Mouse (Mus musculus) forebrain, embryonic 12.5 days (tissue): ENCODE results near the gene Epyc. TPM values are rescaled to one million over a fixed set of nuclear protein-coding genes. Genes with fewer than 3 reads are reported as not detected.

Experiments used
- ATAC-seq: fragments of 200-750 bp; cut with Nextera tagmentation; 2 replicates; pipeline ENCODE4 v1.8.0; 2017; ENCODE audit warnings: moderate TSS enrichment; ENCODE audit not compliant: low FRiP score
- H3K27ac ChIP-seq: fragments of 300-500 bp; sonication (generic); 2 replicates; pipeline ENCODE4 v1.5.1; 2016; ENCODE audit warnings: mild to moderate bottlenecking
- H3K27me3 ChIP-seq: fragments of 300-500 bp; sonication (generic); 2 replicates; pipeline ENCODE4 v1.6.1; 2016; ENCODE audit warnings: mild to moderate bottlenecking
- H3K36me3 ChIP-seq: fragments of 300-500 bp; sonication (generic); replicated peaks from 2 replicates; pipeline ENCODE4 v1.6.1; 2016; ENCODE audit warnings: mild to moderate bottlenecking
- H3K4me1 ChIP-seq: fragments of 300-500 bp; sonication (generic); 2 replicates; pipeline ENCODE4 v1.6.1; 2016
- H3K4me2 ChIP-seq: fragments of 300-500 bp; sonication (generic); 2 replicates; pipeline ENCODE4 v1.6.1; 2016; ENCODE audit warnings: mild to moderate bottlenecking, moderate library complexity
- H3K4me3 ChIP-seq: fragments of 300-500 bp; sonication (generic); replicated peaks from 2 replicates; pipeline ENCODE4 v1.5.1; 2016; ENCODE audit warnings: mild to moderate bottlenecking
- H3K9ac ChIP-seq: fragments of 300-500 bp; sonication (generic); 2 replicates; pipeline ENCODE4 v1.6.1; 2016; ENCODE audit warnings: mild to moderate bottlenecking
- H3K9me3 ChIP-seq: fragments of 300-500 bp; sonication (generic); 2 replicates; pipeline ENCODE4 v1.6.1; 2016
- WGBS: fragments of 180-500 bp; shearing (Covaris S2); methylation state at CpG from one replicate; pipeline ENCODE4 v1.1.7; 2016; 5-methylcytosine and 5-hydroxymethylcytosine counted together
- polyA plus RNA-seq: library from polyadenylated mRNA; unstranded; fragments of >200 nt; fragmentation: Nextera tagmentation; extraction: Ambion mirVana; gene quantifications from 2 replicates; pipeline ENCODE4 v1.2.1, GENCODE M21; 2016

Gene Epyc
- polyA plus RNA-seq, 1 experiment from 2014 or later: 4.8 TPM

DNA sequence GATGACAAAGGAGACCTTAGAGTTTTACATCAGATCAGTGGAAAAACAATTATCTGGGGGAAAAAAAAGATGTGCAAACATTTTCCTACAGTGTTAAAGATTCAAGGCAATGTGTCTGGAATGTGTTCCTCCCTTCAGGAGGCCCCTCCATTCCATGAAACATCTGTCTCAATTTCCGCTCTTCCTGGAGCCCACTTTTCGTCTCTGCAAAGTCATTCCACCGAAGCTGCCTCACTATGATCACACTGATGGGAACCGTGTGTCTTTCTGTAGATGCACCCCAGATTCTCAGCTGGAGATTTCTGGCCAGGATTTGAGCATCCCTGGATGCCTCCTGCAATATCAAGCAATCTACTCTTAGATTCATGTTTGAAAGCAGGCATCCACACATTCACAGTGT lies 24.8 kb downstream of the Epyc start:
- no peaks in the 10 kb centered on the region for H3K9me3 ChIP-seq
- no peaks in the 10 kb centered on the region for H3K27me3 ChIP-seq
- WGBS: 51% methylated on average over 4 of the region's 4 CpGs
- no peak overlapping the region for H3K27ac ChIP-seq
- no peak for ATAC-seq
- no peaks in the 10 kb centered on the region for H3K36me3 ChIP-seq
- no peak overlapping the region for H3K4me2 ChIP-seq
- H3K4me1 ChIP-seq: no peaks in the 10 kb centered on the region
- no peak overlapping the region for H3K9ac ChIP-seq
- no peak overlapping the region for H3K4me3 ChIP-seq

DNA sequence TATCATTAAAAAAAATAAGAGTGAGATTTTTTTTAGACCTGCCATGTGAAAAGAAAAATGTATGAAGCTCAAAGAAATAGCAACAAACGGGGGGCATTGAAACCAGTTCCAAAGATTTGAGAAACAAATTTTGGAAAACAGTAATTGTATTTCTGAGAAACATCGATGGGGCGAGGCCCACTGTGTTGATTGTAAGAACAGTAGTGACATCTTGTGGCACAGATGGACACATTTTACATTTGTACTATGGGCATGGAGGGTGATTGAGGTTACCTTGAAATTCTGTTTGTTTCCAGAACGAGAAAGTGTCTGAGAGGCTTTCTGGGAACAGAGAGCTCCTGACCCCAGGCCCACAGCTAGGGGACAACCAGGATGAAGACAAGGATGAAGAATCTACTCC lies 26.3 kb downstream of the Epyc start:
- Histone ChIP-seq H3K4me3 (no peak overlapping the region), H3K27ac (no peak overlapping the region), H3K9me3 (no peaks in the 10 kb centered on the region), H3K27me3 (no peaks in the 10 kb centered on the region), H3K4me2 (no peak overlapping the region), H3K36me3 (no peaks in the 10 kb centered on the region), H3K4me1 (no peaks in the 10 kb centered on the region), H3K9ac (no peak overlapping the region)
- WGBS: 72% methylated on average over 4 of the region's 4 CpGs
- ATAC-seq: no peak

DNA sequence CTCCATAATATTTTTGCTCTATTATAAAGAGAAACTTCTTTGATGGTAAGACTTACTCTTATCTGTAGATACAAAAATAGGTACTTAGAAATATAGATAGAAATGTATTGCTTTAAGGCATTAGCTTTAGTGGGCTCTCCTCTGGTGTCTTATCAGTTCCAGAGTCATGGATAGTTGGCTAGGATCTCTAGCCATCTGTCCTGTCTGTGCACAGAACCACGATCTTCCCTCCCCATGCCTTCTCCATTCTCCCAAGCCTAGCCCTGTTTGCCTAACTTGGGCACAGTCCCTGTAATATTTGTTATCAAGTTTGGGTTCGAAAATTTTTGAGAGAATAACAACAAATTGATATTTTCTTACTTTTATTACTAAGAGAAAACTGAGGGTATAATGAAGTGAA lies 29.4 kb downstream of the Epyc start:
- no peaks in the 10 kb centered on the region for H3K4me1 ChIP-seq
- ATAC-seq: no peak
- H3K9me3 ChIP-seq: no peaks in the 10 kb centered on the region
- no peak overlapping the region for H3K4me2 ChIP-seq
- H3K36me3 ChIP-seq: no peaks in the 10 kb centered on the region
- no peak overlapping the region for H3K4me3 ChIP-seq
- H3K9ac ChIP-seq: no peak overlapping the region
- no peak overlapping the region for H3K27ac ChIP-seq
- WGBS: 87% methylated on average over 2 of the region's 2 CpGs
- H3K27me3 ChIP-seq: no peaks in the 10 kb centered on the region

DNA sequence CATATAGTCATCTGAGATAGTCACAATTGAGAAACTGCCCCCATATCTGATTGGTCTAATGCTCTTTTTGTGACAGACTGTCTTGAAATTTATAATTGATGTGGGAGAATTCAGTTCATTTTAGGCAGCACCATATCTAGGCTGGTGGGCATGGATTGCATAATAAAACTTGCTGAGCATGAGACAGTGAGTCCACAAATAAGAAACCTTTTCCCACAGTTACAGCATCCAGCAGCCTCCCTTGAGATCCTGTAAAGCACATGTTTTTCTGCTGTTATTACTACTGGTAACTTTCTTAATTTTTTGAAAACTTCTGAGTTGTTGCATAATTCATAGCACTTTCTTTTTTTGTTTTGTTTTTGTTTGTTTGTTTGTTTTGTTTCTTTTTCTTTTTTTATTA lies 39.1 kb downstream of the Epyc start:
- Histone ChIP-seq H3K36me3 (no peaks in the 10 kb centered on the region), H3K4me2 (no peak overlapping the region), H3K9me3 (no peaks in the 10 kb centered on the region), H3K9ac (no peak overlapping the region), H3K4me1 (no peaks in the 10 kb centered on the region), H3K27ac (no peak overlapping the region), H3K27me3 (no peaks in the 10 kb centered on the region), H3K4me3 (no peak overlapping the region)
- no peak for ATAC-seq

DNA sequence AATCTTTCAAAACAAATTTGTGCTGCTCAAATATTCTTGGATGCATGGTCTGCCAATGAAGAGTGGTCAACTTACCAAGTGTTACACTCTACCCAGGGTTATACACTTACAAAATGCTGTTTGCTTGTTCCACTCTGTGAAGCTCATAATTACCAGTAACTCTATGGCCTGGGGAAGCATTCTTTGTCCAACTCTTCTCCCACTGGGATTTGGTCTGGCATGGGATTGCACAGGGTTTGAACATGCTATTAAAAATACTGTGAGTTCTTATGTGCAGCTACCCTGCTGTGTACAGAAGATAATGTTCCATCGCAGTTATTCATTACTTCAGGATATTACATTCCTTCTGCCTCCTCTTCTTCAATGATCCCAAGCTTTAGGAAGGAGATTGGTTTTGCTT lies 43.3 kb downstream of the Epyc start:
- Histone ChIP-seq H3K4me1 (no peaks in the 10 kb centered on the region), H3K27ac (no peak overlapping the region), H3K27me3 (no peaks in the 10 kb centered on the region), H3K4me2 (no peak overlapping the region), H3K9me3 (no peaks in the 10 kb centered on the region), H3K36me3 (no peaks in the 10 kb centered on the region), H3K4me3 (no peak overlapping the region), H3K9ac (no peak overlapping the region)
- ATAC-seq: no peak
- WGBS: 87% methylated on average over 1 of the region's 1 CpGs

DNA sequence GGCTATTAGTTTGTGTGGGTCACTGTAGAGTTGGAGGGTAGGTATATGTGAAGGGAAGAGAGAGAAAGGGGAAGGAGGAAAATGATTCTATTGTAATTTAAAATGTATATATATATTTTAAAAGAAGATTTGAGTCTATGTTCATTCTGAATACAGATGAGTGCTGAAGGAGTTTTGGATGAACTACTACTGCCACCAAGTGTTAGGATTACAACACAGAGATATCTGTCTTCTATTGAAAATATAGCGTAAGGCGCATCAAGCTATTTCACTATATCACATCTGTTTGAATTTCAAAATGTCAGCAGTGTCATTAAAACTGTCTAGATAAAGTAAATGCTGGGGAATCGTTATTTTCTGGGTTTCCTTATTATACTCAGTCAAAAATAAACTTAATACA lies 45.6 kb downstream of the Epyc start:
- H3K27ac ChIP-seq: no peak overlapping the region
- no peaks in the 10 kb centered on the region for H3K4me1 ChIP-seq
- H3K4me2 ChIP-seq: no peak overlapping the region
- H3K4me3 ChIP-seq: no peak overlapping the region
- WGBS: 86% methylated on average over 3 of the region's 3 CpGs
- H3K9me3 ChIP-seq: no peaks in the 10 kb centered on the region
- no peak for ATAC-seq
- no peaks in the 10 kb centered on the region for H3K27me3 ChIP-seq
- no peaks in the 10 kb centered on the region for H3K36me3 ChIP-seq
- H3K9ac ChIP-seq: no peak overlapping the region

DNA sequence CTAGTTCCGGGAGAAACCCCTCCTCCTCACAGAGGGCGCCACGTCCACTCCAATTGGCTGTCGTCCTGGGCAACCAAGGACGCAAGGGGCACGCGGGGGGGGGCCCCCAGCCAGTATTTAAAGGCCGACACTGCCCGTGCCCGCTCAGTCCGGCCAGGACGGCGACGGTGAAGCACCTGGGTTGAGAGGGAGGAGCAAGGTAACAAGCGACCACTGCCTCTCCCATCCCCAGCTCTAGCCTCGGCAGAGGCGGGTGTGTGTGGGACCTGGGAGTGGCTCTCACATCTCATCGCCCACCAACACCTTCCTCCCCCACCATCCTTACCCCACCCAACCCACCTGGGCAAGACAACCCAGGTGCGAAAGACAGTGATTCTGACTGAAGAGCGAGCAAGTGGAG lies 49.0 kb downstream of the Epyc start, which contains the start of gene Ccer1:
Gene Ccer1, plus strand, starts transcription at position 147 of the 400 bp plus-strand sequence.
- H3K9me3 ChIP-seq: no peaks in the 10 kb centered on the region
- no peaks in the 10 kb centered on the region for H3K36me3 ChIP-seq
- H3K4me3 ChIP-seq: no peak within 1 kb of the TSS
- no peak within 1 kb of the TSS for H3K9ac ChIP-seq
- H3K27me3 ChIP-seq: no peaks in the 10 kb centered on the region
- no peak within 1 kb of the TSS for H3K4me2 ChIP-seq
- no peaks in the 10 kb centered on the region for H3K4me1 ChIP-seq
- WGBS: 83% methylated on average over 20 of the region's 20 CpGs
- no peak for ATAC-seq
- H3K27ac ChIP-seq: no peak within 1 kb of the TSS

DNA sequence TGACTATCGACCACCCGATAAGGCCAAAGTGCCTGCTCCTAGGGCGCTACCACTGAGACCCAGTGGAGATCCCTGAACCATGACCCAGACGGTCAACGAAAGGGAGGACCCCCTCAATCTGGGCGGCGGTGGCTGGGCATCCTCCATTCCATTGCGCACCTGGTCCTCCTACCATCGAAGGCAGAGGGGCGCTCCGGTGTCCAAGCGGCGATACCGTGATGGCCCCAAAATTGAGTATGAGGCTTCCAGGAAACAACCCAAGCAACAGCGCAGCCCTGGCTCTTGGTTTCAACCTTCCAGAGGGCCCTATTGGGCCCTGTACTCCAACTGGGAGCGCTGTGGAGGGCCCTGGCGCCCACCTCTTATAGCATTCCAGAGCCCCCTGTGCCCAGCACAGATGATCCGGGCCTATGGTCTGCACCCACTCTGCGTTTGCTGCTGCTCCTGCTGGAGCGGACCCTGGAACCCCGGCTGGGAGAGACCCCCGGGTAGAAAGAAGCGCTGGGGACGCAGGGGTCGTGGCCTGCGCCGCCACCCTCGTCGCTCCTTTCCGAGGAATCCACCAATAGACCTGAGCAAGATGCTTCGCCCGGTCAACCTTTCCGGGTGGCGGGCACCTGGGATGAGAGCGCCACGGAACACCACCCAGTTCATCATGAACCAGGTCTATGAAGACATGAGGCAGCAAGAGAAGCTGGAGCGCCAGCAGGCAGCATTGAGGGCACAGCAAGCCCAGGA lies 49.7 kb downstream of the Epyc start:
- no peak overlapping the region for H3K9ac ChIP-seq
- no peak overlapping the region for H3K27ac ChIP-seq
- H3K4me3 ChIP-seq: no peak overlapping the region
- no peak for ATAC-seq
- H3K4me1 ChIP-seq: no peaks in the 10 kb centered on the region
- no peaks in the 10 kb centered on the region for H3K36me3 ChIP-seq
- no peaks in the 10 kb centered on the region for H3K27me3 ChIP-seq
- H3K9me3 ChIP-seq: no peaks in the 10 kb centered on the region
- H3K4me2 ChIP-seq: no peak overlapping the region
- WGBS: 93% methylated on average over 37 of the region's 37 CpGs

DNA sequence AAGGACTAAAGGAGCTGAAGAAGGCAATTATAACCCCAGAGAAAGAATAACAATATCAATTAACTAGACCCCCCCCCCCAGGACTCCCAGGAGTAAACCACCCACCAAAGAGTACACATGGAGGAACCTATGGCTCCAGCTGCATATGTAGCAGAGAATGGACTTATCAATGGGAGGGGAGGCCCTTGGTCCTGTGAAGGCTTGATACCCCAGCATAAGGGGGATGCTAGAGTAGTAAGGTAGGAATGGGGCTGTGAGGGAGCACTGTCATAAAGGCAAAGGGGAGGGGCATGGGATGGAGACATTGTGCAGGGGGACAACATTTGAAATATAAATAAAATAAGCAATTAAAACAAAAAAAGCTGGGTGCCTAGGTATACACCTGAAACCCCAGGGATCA lies 58.5 kb downstream of the Epyc start:
- Histone ChIP-seq H3K27ac (no peak overlapping the region), H3K36me3 (no peaks in the 10 kb centered on the region), H3K4me2 (no peak overlapping the region), H3K9me3 (no peaks in the 10 kb centered on the region), H3K9ac (no peak overlapping the region), H3K4me3 (no peak overlapping the region), H3K4me1 (no peaks in the 10 kb centered on the region), H3K27me3 (no peaks in the 10 kb centered on the region)
- ATAC-seq: no peak

DNA sequence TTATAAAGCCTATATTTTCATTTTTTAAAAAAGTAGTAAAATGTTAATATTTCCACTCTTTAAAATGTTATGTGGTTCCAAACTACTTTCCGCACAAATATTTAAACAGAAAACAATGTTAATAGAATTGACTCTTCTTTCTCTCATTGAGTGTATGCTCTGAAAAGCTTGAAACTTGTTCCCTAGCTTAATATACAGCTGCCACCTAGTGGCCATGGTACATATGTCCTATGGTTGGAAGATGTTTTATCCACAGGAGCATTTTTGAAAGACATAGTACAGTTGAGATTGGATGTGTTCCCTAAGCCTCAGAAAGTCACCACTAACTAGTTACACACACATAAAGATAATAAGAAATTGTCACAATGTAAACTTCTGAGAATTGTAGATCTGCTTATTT lies 60.7 kb downstream of the Epyc start:
- no peak overlapping the region for H3K27ac ChIP-seq
- no peak overlapping the region for H3K9ac ChIP-seq
- no peak overlapping the region for H3K4me2 ChIP-seq
- H3K36me3 ChIP-seq: no peaks in the 10 kb centered on the region
- H3K4me3 ChIP-seq: no peak overlapping the region
- no peaks in the 10 kb centered on the region for H3K4me1 ChIP-seq
- H3K27me3 ChIP-seq: no peaks in the 10 kb centered on the region
- ATAC-seq: no peak
- 42% methylated on average over 1 of the region's 1 CpGs for WGBS
- no peaks in the 10 kb centered on the region for H3K9me3 ChIP-seq

DNA sequence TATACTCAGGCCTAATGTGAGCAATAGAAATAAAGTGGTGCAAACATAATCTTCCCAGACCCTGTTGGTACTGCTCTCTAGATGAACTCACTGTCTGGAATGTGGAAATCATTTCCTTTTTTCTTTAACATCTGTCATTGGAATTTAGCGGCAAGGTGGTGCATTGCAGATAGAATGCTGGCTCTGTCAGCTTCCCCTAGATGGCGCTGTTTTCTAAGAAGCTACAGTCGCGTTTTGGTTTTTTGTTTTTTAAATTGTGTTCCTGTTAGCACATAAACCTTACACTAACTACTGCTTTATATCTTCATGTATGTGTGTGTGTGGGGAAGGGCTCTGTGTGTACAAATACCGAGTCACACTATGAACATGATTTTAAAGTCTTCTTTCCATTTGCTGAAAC lies 68.8 kb downstream of the Epyc start:
- H3K4me2 ChIP-seq: no peak overlapping the region
- 2% methylated on average over 5 of the region's 5 CpGs for WGBS

DNA sequence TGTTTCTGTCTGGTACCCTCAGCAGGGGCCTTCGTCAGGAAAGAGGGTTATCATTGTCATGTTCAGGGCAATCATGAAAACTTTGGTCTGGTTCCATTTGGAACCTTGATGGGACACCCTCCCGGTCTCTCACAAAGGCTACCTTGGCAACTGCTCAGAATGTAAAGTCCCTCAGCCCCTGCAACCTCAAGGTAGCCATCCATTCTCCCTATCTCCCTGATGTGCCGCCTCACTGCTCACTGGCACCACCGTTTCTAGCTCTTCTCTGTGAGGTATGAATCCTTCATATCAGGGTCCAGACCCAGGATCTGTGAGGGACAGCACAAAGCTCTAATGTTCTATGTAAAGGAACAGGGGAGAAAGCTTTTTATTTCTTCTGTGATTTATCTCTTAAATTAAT lies 70.7 kb downstream of the Epyc start:
- Histone ChIP-seq H3K27ac (no peak overlapping the region), H3K4me1 (no peaks in the 10 kb centered on the region), H3K27me3 (no peaks in the 10 kb centered on the region), H3K4me2 (no peak overlapping the region), H3K4me3 (no peak overlapping the region), H3K36me3 (no peaks in the 10 kb centered on the region), H3K9ac (no peak overlapping the region), H3K9me3 (no peaks in the 10 kb centered on the region)
- 68% methylated on average over 4 of the region's 4 CpGs for WGBS
- no peak for ATAC-seq

More for the DNA sequence above, 68.8 kb downstream of the Epyc start:
- no peaks in the 10 kb centered on the region for H3K27me3 ChIP-seq
- H3K9me3 ChIP-seq: no peaks in the 10 kb centered on the region
- no peaks in the 10 kb centered on the region for H3K4me1 ChIP-seq
- no peaks in the 10 kb centered on the region for H3K36me3 ChIP-seq
- peak; percentile 72; the same call in 1 of the 2 replicates for ATAC-seq
- no peak overlapping the region for H3K9ac ChIP-seq
- no peak overlapping the region for H3K27ac ChIP-seq
- H3K4me3 ChIP-seq: no peak overlapping the region

DNA sequence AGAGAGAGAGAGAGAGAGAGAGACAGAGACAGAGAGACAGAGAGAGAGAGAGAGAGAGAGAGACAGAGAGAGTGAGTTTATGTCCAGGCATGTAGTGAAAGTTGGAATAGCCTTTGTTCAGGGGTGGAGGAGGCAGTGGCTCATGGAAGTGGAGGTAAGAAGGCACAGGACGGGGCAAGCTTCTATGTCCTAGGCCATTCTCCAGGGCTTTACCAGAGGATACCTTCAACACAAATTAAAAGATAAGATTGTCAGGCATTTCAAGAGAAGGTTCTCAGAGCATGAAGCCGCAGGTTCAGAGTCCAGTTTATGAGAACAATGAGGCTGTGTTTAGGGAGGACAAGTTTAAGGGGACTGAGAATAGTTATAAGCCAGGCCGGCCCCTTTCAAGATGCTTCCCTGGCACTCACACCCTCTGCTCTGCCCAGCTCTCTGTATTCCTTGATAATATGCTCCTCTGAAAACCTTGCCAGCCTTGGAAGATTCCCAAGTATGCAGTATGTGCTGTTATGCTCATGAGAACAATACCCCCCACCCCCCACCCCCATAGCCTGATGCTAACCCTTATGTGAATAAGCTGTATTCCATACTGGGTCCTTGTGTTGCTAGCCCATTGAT lies 71.5 kb downstream of the Epyc start:
- 82% methylated on average over 3 of the region's 3 CpGs for WGBS
- no peak for ATAC-seq

More for the DNA sequence above, 71.5 kb downstream of the Epyc start:
- Histone ChIP-seq H3K4me1 (no peaks in the 10 kb centered on the region), H3K9ac (no peak overlapping the region), H3K36me3 (no peaks in the 10 kb centered on the region), H3K27ac (no peak overlapping the region), H3K4me3 (no peak overlapping the region), H3K9me3 (no peaks in the 10 kb centered on the region), H3K4me2 (no peak overlapping the region), H3K27me3 (no peaks in the 10 kb centered on the region)
